Mouse (Mus musculus) liver, embryonic 13.5 days (tissue): ENCODE results near the gene Prm1. TPM values are rescaled to one million over a fixed set of nuclear protein-coding genes. Genes with fewer than 3 reads are reported as not detected.

Experiments
- ATAC-seq: fragments of 200-750 bp; cut with Nextera tagmentation; 2 replicates; pipeline ENCODE4 v1.8.0; 2017; ENCODE audit warnings: low read depth, mild to moderate bottlenecking, moderate number of reproducible peaks, moderate library complexity
- DNase-seq: peaks from one replicate; pipeline ENCODE4 v3.0.0; 2022
- H3K27ac ChIP-seq: fragments of 300-500 bp; sonication (generic); 2 replicates; pipeline ENCODE4 v1.5.1; 2015; ENCODE audit warnings: moderate library complexity, mild to moderate bottlenecking, inconsistent platforms
- H3K27me3 ChIP-seq: fragments of 300-500 bp; sonication (generic); 2 replicates; pipeline ENCODE4 v1.6.1; 2015; ENCODE audit warnings: mild to moderate bottlenecking, inconsistent platforms
- H3K36me3 ChIP-seq: fragments of 300-500 bp; sonication (generic); 2 replicates; pipeline ENCODE4 v1.6.1; 2015; ENCODE audit warnings: mild to moderate bottlenecking, inconsistent platforms
- H3K4me1 ChIP-seq: fragments of 300-500 bp; sonication (generic); replicated peaks from 2 replicates; pipeline ENCODE4 v1.6.1; 2015; ENCODE audit warnings: inconsistent platforms
- H3K4me2 ChIP-seq: fragments of 300-500 bp; sonication (generic); 2 replicates; pipeline ENCODE4 v1.6.1; 2015; ENCODE audit warnings: inconsistent platforms, mild to moderate bottlenecking, moderate library complexity
- H3K4me3 ChIP-seq: fragments of 300-500 bp; sonication (generic); replicated peaks from 2 replicates; pipeline ENCODE4 v1.5.1; 2015; ENCODE audit warnings: mild to moderate bottlenecking, inconsistent platforms
- H3K9ac ChIP-seq: fragments of 300-500 bp; sonication (generic); 2 replicates; pipeline ENCODE4 v1.6.1; 2015; ENCODE audit warnings: mild to moderate bottlenecking, inconsistent platforms
- H3K9me3 ChIP-seq: fragments of 300-500 bp; sonication (generic); replicated peaks from 2 replicates; pipeline ENCODE4 v1.6.1; 2016; ENCODE audit warnings: inconsistent platforms
- WGBS: fragments of 180-500 bp; shearing (Covaris S2); methylation state at CpG from one replicate; pipeline ENCODE4 v1.1.7; 2015; ENCODE audit not compliant: insufficient replicate concordance; 5-methylcytosine and 5-hydroxymethylcytosine counted together
- polyA plus RNA-seq: library from polyadenylated mRNA; unstranded; fragments of >200 nt; fragmentation: Nextera tagmentation; extraction: Ambion mirVana; gene quantifications from 2 replicates; pipeline ENCODE4 v1.2.1, GENCODE M21; 2015

The Prm1 gene
- polyA plus RNA-seq, 1 experiment from 2014 or later = not detected

- Histone ChIP-seq H3K9ac (no peak overlapping the region), H3K4me1 (peaks cover 13% of the 10 kb centered on the region), H3K27ac (no peak overlapping the region), H3K27me3 (peaks cover 22% of the 10 kb centered on the region), H3K4me2 (no peak overlapping the region), H3K9me3 (no peaks in the 10 kb centered on the region), H3K4me3 (no peak overlapping the region), H3K36me3 (no peaks in the 10 kb centered on the region)
- 21% methylated on average over 2 of the region's 2 CpGs for WGBS
- ATAC-seq (no peak), DNase-seq (no peak)
Measured at GRCm38 (mm10) chr16:10764323-10764722, 41.3 kb downstream of the Prm1 start.

GRCm38 (mm10) chr16:10763540-10764264, 41.9 kb downstream of the Prm1 start:
- H3K36me3 ChIP-seq = no peaks in the 10 kb centered on the region
- peaks cover 17% of the 10 kb centered on the region for H3K27me3 ChIP-seq
- no peak overlapping the region for H3K9ac ChIP-seq
- ATAC-seq (no peak), DNase-seq (no peak)
- H3K4me3 ChIP-seq = no peak overlapping the region
- H3K9me3 ChIP-seq = no peaks in the 10 kb centered on the region
- 35% methylated on average over 6 of the region's 6 CpGs for WGBS
- H3K4me2 ChIP-seq = no peak overlapping the region
- H3K27ac ChIP-seq = no peak overlapping the region
- peaks cover 6% of the 10 kb centered on the region for H3K4me1 ChIP-seq

DNA sequence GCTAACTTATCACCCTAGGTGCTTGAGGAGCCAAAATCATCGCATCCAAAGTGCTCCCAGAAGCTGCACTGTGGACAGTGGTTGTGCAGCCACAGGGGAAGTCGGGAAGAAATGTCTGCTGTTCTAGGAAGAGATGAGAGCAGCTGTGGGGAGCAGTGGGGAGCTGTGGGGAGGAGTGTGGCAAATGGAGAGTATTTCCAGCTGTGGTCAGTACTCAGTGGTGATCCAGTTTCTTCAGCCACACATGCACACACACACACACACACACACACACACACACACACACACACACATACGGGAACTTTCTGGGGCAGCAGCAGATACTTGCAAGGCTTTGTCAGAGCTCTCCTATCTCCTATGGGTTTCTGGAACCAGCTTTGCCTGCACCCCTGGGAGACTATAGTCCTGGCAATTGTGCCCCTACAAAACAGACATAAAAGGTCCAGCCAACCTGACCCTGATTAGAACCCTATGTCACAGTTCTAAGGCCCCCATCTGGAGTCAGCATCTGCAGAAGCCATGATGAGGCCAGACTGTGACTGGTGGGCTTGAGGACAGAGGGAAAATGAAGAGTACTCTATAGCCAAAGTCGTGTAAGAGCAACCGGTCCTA, 43.0 kb downstream of the Prm1 start:
- Histone ChIP-seq H3K27ac (no peak overlapping the region), H3K27me3 (peaks cover 14% of the 10 kb centered on the region), H3K9ac (no peak overlapping the region), H3K4me1 (no peaks in the 10 kb centered on the region), H3K4me3 (no peak overlapping the region), H3K9me3 (no peaks in the 10 kb centered on the region), H3K36me3 (no peaks in the 10 kb centered on the region), H3K4me2 (no peak overlapping the region)
- no peak for DNase-seq
- ATAC-seq = no peak
- 56% methylated on average over 5 of the region's 5 CpGs for WGBS

DNA sequence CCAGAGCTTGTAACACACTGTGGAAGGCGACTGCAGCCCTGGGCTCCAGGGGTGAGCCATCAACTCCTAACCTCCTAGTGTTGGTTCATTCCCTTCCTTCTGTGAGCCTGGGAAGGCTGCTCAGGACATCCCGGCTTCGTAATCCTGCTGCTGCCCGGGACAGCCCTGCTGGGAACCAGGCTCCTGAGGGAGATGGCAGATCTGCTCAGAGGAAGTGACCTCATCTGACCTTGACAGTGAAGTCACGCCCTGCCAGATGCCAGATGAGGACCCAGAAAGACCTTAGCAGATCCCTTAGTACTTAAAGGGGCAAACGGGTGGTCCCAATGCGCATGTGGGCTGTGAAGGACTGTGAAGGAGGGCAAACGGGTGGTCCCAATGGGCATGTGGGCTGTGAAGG, 44.5 kb downstream of the Prm1 start:
- H3K27me3 ChIP-seq = peaks cover 14% of the 10 kb centered on the region
- ATAC-seq = no peak
- H3K4me3 ChIP-seq = no peak overlapping the region
- no peak for DNase-seq
- H3K9ac ChIP-seq = no peak overlapping the region
- no peaks in the 10 kb centered on the region for H3K9me3 ChIP-seq
- H3K27ac ChIP-seq = no peak overlapping the region
- WGBS = 56% methylated on average over 8 of the region's 8 CpGs
- no peaks in the 10 kb centered on the region for H3K4me1 ChIP-seq
- no peaks in the 10 kb centered on the region for H3K36me3 ChIP-seq
- H3K4me2 ChIP-seq = no peak overlapping the region

DNA sequence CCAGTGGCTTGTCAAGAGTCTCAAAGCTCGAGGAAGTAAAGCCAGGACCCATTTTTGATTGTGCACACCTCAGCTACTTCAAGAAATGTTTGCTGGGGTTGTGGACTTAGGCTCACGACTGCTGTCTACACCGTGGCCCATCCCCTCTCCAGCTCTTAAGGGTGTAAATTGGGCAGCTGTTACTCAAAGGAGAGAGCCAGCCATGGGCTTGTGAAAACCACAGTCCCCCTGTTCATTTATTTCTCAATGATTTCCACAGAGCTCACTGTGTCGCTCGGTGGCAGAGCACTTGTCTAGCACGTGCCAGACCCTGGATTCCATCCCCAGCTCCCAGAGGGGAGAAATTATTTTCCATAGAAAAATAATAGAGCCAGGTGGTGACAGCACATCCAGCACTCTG, 49.5 kb downstream of the Prm1 start:
- no peaks in the 10 kb centered on the region for H3K4me1 ChIP-seq
- no peaks in the 10 kb centered on the region for H3K36me3 ChIP-seq
- 53% methylated on average over 6 of the region's 6 CpGs for WGBS
- DNase-seq (no peak), ATAC-seq (no peak)
- H3K4me2 ChIP-seq = no peak overlapping the region
- H3K27me3 ChIP-seq = peaks cover 8% of the 10 kb centered on the region; the same call in 1 of the 2 replicates
- H3K4me3 ChIP-seq = no peak overlapping the region
- H3K9ac ChIP-seq = no peak overlapping the region
- H3K9me3 ChIP-seq = no peaks in the 10 kb centered on the region
- H3K27ac ChIP-seq = no peak overlapping the region

DNA sequence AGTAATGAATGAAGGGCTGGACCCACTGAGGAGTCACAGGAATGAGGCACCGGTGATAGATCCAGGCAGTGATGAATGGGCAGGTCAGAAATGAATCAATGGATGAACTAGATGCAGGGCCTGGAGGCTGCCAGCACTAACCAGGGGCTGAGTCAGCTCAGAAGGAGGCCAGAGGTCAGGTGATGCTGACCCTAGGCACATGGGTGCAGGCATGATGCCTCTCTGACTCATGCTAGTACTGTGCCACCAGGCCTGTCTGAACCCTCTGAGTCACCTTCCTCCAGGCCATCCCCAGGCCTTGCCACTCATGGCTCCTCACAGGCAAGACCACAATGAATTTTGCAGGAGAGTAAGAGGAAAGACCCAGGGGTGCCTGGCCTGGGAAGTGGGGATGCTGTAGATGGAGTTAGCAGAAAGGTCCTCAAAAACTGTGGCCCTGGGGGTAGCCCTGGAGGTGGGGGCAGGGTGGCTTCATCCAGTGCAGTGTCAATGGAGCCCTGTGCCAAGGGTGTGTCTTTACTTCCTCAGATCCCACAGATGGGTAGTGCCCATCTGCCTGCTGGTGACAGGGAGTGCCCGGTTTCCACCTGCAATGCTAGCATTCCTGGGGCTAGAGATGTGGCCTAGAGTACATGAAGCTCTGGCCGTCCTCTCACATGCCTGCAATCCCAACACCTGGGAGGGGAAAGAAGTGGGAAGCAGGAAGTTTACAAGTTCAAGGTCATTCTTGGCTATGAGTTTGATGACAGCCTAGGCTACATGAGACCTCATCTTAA, 50.9 kb downstream of the Prm1 start:
- Histone ChIP-seq H3K4me2 (no peak overlapping the region), H3K27ac (no peak overlapping the region), H3K4me3 (no peak overlapping the region), H3K4me1 (no peaks in the 10 kb centered on the region), H3K9me3 (no peaks in the 10 kb centered on the region), H3K27me3 (peaks cover 1% of the 10 kb centered on the region; the same call in 1 of the 2 replicates), H3K36me3 (no peaks in the 10 kb centered on the region), H3K9ac (no peak overlapping the region)
- no peak for DNase-seq
- 67% methylated on average over 3 of the region's 3 CpGs for WGBS
- ATAC-seq = no peak

- no peak for DNase-seq
- ATAC-seq = no peak
- H3K4me1 ChIP-seq = 0 out of 2 replicates have a peak, but pooled peaks cover 3% of the 10 kb centered on the region
- WGBS = 68% methylated on average over 7 of the region's 7 CpGs
- no peak overlapping the region for H3K4me3 ChIP-seq
- no peaks in the 10 kb centered on the region for H3K36me3 ChIP-seq
- H3K9ac ChIP-seq = no peak overlapping the region
- H3K4me2 ChIP-seq = no peak overlapping the region
- H3K27ac ChIP-seq = no peak overlapping the region
- no peaks in the 10 kb centered on the region for H3K9me3 ChIP-seq
- H3K27me3 ChIP-seq = no peaks in the 10 kb centered on the region
Measured at GRCm38 (mm10) chr16:10749824-10750223, 55.8 kb downstream of the Prm1 start.

GRCm38 (mm10) chr16:10749226-10749625, 56.4 kb downstream of the Prm1 start:
- Histone ChIP-seq H3K36me3 (no peaks in the 10 kb centered on the region), H3K27me3 (no peaks in the 10 kb centered on the region), H3K4me3 (no peak overlapping the region), H3K9me3 (no peaks in the 10 kb centered on the region), H3K9ac (no peak overlapping the region), H3K27ac (no peak overlapping the region), H3K4me1 (0 out of 2 replicates have a peak, but pooled peaks cover 3% of the 10 kb centered on the region), H3K4me2 (no peak overlapping the region)
- no peak for DNase-seq
- WGBS = 55% methylated on average over 7 of the region's 7 CpGs
- ATAC-seq = no peak

Other genes starting within 250 kb of the Prm1 start
- gene Socs1, start 20.3 kb downstream of the Prm1 start, polyA plus RNA-seq = 1.2 and 1.3 TPM in 2 replicates
- not detected in 2 replicates for gene Tnp2, start 17.2 kb downstream of the Prm1 start, polyA plus RNA-seq
- gene Prm3, start 14.9 kb downstream of the Prm1 start, polyA plus RNA-seq = not detected in 2 replicates
- gene Prm2, start 9.7 kb downstream of the Prm1 start, polyA plus RNA-seq = not detected in 2 replicates
- not detected in 2 replicates for gene Gm11172, start 7.1 kb upstream of the Prm1 start, polyA plus RNA-seq
- 2.1 and 2.3 TPM in 2 replicates for gene Rmi2, start 29.2 kb upstream of the Prm1 start, polyA plus RNA-seq